Mouse (Mus musculus) E14TG2a.4 (cell line): ENCODE results near the gene Crat.
A peak's percentile ranks its signal among the peaks of the same experiment; 100 is the strongest.

Source experiments
- H3K27me3 ChIP-seq: 2 replicates; pipeline ENCODE4 v1.6.1; 2014; ENCODE audit warnings: low read length, control low read depth; ENCODE audit not compliant: insufficient read depth
- H3K36me3 ChIP-seq: 2 replicates; pipeline ENCODE4 v1.6.1; 2014; ENCODE audit warnings: low read length, control low read depth; ENCODE audit not compliant: insufficient read depth
- H3K4me1 ChIP-seq: replicated peaks from 2 replicates; pipeline ENCODE4 v1.6.1; 2014; ENCODE audit warnings: low read depth, low read length, control low read depth
- H3K4me3 ChIP-seq: replicated peaks from 2 replicates; pipeline ENCODE4 v1.5.1; 2014; ENCODE audit warnings: mild to moderate bottlenecking, low read length
- H3K9me3 ChIP-seq: 2 replicates; pipeline ENCODE4 v1.6.1; 2014; ENCODE audit warnings: low read length, control low read depth
- CTCF ChIP-seq: conservative IDR thresholded peaks from 2 replicates; pipeline ENCODE4 v1.5.1; 2014; ENCODE audit warnings: low read length
- NANOG ChIP-seq: IDR thresholded peaks from 2 replicates; pipeline ENCODE4 v1.6.1; 2014; ENCODE audit warnings: borderline replicate concordance, low read length, mixed read lengths
- POU5F1 ChIP-seq: IDR thresholded peaks from 2 replicates; pipeline ENCODE4 v1.6.1; 2014; ENCODE audit warnings: low read length, borderline replicate concordance

Crat gene

GRCm38 (mm10) chr2:30392114-30392576 is 23.5 kb downstream of the Crat start, which contains the start of gene Dolpp1:
Gene Dolpp1 (plus strand): TSS chr2:30392254.
- H3K27me3 ChIP-seq = no peaks in the 10 kb centered on the region
- H3K4me3 ChIP-seq = peak within 1 kb of the TSS; percentile 94
- TF ChIP-seq CTCF = no peak
- no peak for TF ChIP-seq POU5F1
- no peak for TF ChIP-seq NANOG
- H3K4me1 ChIP-seq = peaks cover 64% of the 10 kb centered on the region
- H3K9me3 ChIP-seq = no peaks in the 10 kb centered on the region
- H3K36me3 ChIP-seq = peaks cover 35% of the 10 kb centered on the region

GRCm38 (mm10) chr2:30389000-30389399 is 26.6 kb downstream of the Crat start:
- Histone ChIP-seq H3K4me1 (peaks cover 35% of the 10 kb centered on the region), H3K9me3 (no peaks in the 10 kb centered on the region), H3K4me3 (no peak overlapping the region), H3K36me3 (peaks cover 24% of the 10 kb centered on the region), H3K27me3 (no peaks in the 10 kb centered on the region)
- TF ChIP-seq CTCF (peak; percentile 66), POU5F1 (no peak), NANOG (no peak)

GRCm38 (mm10) chr2:30386913-30387312 is 28.7 kb downstream of the Crat start:
- Histone ChIP-seq H3K27me3 (no peaks in the 10 kb centered on the region), H3K4me1 (peaks cover 21% of the 10 kb centered on the region), H3K4me3 (no peak overlapping the region), H3K36me3 (peaks cover 40% of the 10 kb centered on the region), H3K9me3 (no peaks in the 10 kb centered on the region)
- TF ChIP-seq NANOG (no peak), POU5F1 (no peak), CTCF (no peak)

GRCm38 (mm10) chr2:30385591-30385990 is 30.0 kb downstream of the Crat start:
- Histone ChIP-seq H3K4me1 (peaks cover 9% of the 10 kb centered on the region), H3K27me3 (no peaks in the 10 kb centered on the region), H3K4me3 (no peak overlapping the region), H3K36me3 (peaks cover 52% of the 10 kb centered on the region), H3K9me3 (no peaks in the 10 kb centered on the region)
- TF ChIP-seq POU5F1 (no peak), NANOG (no peak), CTCF (no peak)

GRCm38 (mm10) chr2:30384814-30385213 is 30.8 kb downstream of the Crat start:
- H3K27me3 ChIP-seq = no peaks in the 10 kb centered on the region
- H3K4me1 ChIP-seq = 0 out of 2 replicates have a peak, but pooled peaks cover 5% of the 10 kb centered on the region
- H3K9me3 ChIP-seq = no peaks in the 10 kb centered on the region
- peaks cover 59% of the 10 kb centered on the region for H3K36me3 ChIP-seq
- no peak overlapping the region for H3K4me3 ChIP-seq
- no peak for TF ChIP-seq NANOG

- Histone ChIP-seq H3K36me3 (peaks cover 94% of the 10 kb centered on the region), H3K4me3 (no peak overlapping the region), H3K27me3 (no peaks in the 10 kb centered on the region), H3K4me1 (peaks cover 9% of the 10 kb centered on the region), H3K9me3 (no peaks in the 10 kb centered on the region)
- TF ChIP-seq CTCF = no peak
- TF ChIP-seq POU5F1 = no peak
- TF ChIP-seq NANOG = no peak
Measured at GRCm38 (mm10) chr2:30381377-30381725, 34.3 kb downstream of the Crat start.

- H3K36me3 ChIP-seq = peaks cover 98% of the 10 kb centered on the region
- no peaks in the 10 kb centered on the region for H3K9me3 ChIP-seq
- no peaks in the 10 kb centered on the region for H3K27me3 ChIP-seq
- H3K4me1 ChIP-seq = peaks cover 9% of the 10 kb centered on the region
- TF ChIP-seq NANOG = no peak
- no peak for TF ChIP-seq CTCF
- no peak for TF ChIP-seq POU5F1
- no peak overlapping the region for H3K4me3 ChIP-seq
Measured at GRCm38 (mm10) chr2:30380564-30381376, 34.8 kb downstream of the Crat start.

- peaks cover 11% of the 10 kb centered on the region for H3K4me1 ChIP-seq
- TF ChIP-seq CTCF = no peak
- no peak for TF ChIP-seq POU5F1
- no peak for TF ChIP-seq NANOG
Measured at GRCm38 (mm10) chr2:30379307-30379706, 36.3 kb downstream of the Crat start.

More at GRCm38 (mm10) chr2:30379307-30379706, 36.3 kb downstream of the Crat start:
- Histone ChIP-seq H3K9me3 (no peaks in the 10 kb centered on the region), H3K27me3 (no peaks in the 10 kb centered on the region), H3K4me3 (no peak overlapping the region), H3K36me3 (peaks cover 96% of the 10 kb centered on the region)
